Mouse (Mus musculus): ENCODE results near the gene Fam69b.
A peak's percentile ranks its signal among the peaks of the same experiment; 100 is the strongest.

DNA sequence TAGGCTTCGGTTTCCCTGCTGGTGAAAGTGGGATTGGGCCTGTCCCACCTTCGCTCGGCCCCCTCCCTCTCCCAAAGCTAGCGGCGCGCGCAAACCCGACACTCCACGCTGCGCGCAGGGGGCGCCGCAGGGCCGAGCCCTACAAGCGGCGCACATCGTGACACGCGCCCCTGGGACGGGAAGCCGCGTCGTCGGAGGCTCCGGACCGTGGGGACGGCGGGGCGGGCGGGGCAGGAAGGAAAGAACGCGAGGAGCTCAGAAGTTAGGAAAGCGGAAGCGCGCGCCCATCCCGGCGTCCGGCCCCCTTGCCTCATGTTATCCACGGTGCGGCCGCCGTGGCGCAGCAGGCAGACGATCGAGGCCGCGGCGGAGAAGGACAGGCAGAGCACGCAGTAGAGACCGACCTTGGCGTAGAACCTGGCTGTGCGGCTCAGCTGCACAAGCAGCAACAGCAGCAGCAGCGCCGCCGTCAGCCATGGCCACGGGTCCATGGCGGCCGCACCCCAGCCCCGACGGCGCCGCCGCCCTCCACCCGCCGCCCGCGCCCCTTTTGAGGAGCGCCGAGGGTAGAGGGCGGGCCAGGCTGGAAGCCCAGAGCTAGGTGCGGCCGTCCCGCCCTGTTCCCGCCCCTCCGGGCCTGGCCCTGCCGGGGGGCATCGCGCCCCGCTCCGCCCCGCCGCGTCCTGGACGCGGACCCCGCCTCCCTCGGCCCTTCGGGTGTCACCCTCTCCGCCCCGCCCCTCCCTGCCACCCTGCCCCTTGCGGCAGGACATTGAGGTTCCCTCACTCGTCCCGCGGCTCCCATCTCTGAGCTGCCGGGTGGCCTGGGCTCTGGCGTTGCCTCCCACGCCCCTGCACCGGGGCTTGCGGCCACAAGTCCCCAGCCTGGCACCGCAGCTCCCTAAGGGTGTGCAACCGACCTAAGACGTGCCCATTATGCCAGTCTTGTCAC is 24.3 kb upstream of the Fam69b start, which contains the start of gene Agpat2:
- TF ChIP-seq CTCF (IDR thresholded peaks at IDR 0.05) (peak; percentile 58), EP300 (IDR thresholded peaks at IDR 0.05; ENCODE audit: insufficient read depth, low read depth, low read length) (no peak), POLR2A (IDR thresholded peaks at IDR 0.05; ENCODE audit: insufficient read depth, low read depth, low read length) (peak; percentile 64; the same call in 1 of the 2 replicates)

All from heart, adult 2 months (tissue).